Mouse (Mus musculus) liver, postnatal 0 days (tissue): ENCODE results near the gene Rusc1. TPM values are rescaled to one million over a fixed set of nuclear protein-coding genes. Genes with fewer than 3 reads are reported as not detected.

Source experiments
- ATAC-seq: fragments of 200-750 bp; cut with Nextera tagmentation; 2 replicates; pipeline ENCODE4 v1.8.0; 2017; ENCODE audit warnings: mild to moderate bottlenecking, moderate library complexity
- DNase-seq: peaks from one replicate; pipeline ENCODE4 v3.0.0-alpha.2; 2016
- H3K27ac ChIP-seq: fragments of 300-500 bp; sonication (generic); 2 replicates; pipeline ENCODE4 v1.5.1; 2014; ENCODE audit warnings: antibody characterized with exemption, moderate library complexity, mild to moderate bottlenecking, low read depth
- H3K27me3 ChIP-seq: fragments of 300-500 bp; sonication (generic); 2 replicates; pipeline ENCODE4 v1.6.1; 2014; ENCODE audit warnings: low read length, control low read depth, mixed read lengths; ENCODE audit not compliant: insufficient read depth
- H3K36me3 ChIP-seq: fragments of 300-500 bp; sonication (generic); replicated peaks from 2 replicates; pipeline ENCODE4 v1.6.1; 2014; ENCODE audit warnings: mild to moderate bottlenecking, control low read depth, low read length, moderate library complexity, mixed read lengths; ENCODE audit not compliant: insufficient read depth
- H3K4me1 ChIP-seq: fragments of 300-500 bp; sonication (generic); 2 replicates; pipeline ENCODE4 v1.6.1; 2014; ENCODE audit warnings: antibody characterized with exemption, mild to moderate bottlenecking, control low read depth; ENCODE audit not compliant: insufficient read depth
- H3K4me2 ChIP-seq: fragments of 300-500 bp; sonication (generic); 2 replicates; pipeline ENCODE4 v1.6.1; 2014; ENCODE audit warnings: low read depth, mild to moderate bottlenecking, low read length, moderate library complexity, mixed read lengths
- H3K4me3 ChIP-seq: fragments of 300-500 bp; sonication (generic); 2 replicates; pipeline ENCODE4 v1.5.1; 2014; ENCODE audit warnings: low read depth, low read length
- H3K9ac ChIP-seq: fragments of 300-500 bp; sonication (generic); replicated peaks from 2 replicates; pipeline ENCODE4 v1.6.1; 2014; ENCODE audit warnings: mild to moderate bottlenecking, moderate library complexity
- H3K9me3 ChIP-seq: fragments of 300-500 bp; sonication (generic); 2 replicates; pipeline ENCODE4 v1.6.1; 2016; ENCODE audit warnings: mild to moderate bottlenecking, control low read depth, low read length, mixed read lengths
- CTCF ChIP-seq: sonication (generic); IDR thresholded peaks from 2 replicates; pipeline ENCODE4 v1.5.1; 2016; ENCODE audit warnings: antibody characterized with exemption, low read depth
- EP300 ChIP-seq: IDR thresholded peaks from 2 replicates; pipeline ENCODE4 v1.6.1; 2016; ENCODE audit warnings: antibody characterized with exemption, low read depth, mild to moderate bottlenecking
- WGBS: fragments of 180-500 bp; shearing (Covaris S2); extraction: QIAGEN DNeasy Blood & Tissue Kit; methylation state at CpG from one replicate; pipeline ENCODE4 v1.1.7; 2014; ENCODE audit not compliant: insufficient replicate concordance; 5-methylcytosine and 5-hydroxymethylcytosine counted together
- polyA plus RNA-seq: library from polyadenylated mRNA; unstranded; fragments of >200 nt; fragmentation: Nextera tagmentation; extraction: Ambion mirVana; gene quantifications from 2 replicates; pipeline ENCODE4 v1.2.1, GENCODE M21; 2015

The Rusc1 gene
- 2.4 and 2.5 TPM in 2 replicates for polyA plus RNA-seq

GRCm38 (mm10) chr3:89093175-89093574, at the start of gene Rusc1:
Rusc1 (minus strand) TSS chr3:89093311.
- ATAC-seq: peak; percentile 16; the same call in 1 of the 2 replicates
- WGBS: 10% methylated on average over 18 of the region's 18 CpGs
- H3K9me3 ChIP-seq: no peaks in the 10 kb centered on the region
- H3K36me3 ChIP-seq: peaks cover 39% of the 10 kb centered on the region
- peaks cover 27% of the 10 kb centered on the region for H3K4me1 ChIP-seq
- TF ChIP-seq CTCF: no peak
- TF ChIP-seq EP300: no peak
- DNase-seq: peak; percentile 82
- peak within 1 kb of the TSS; percentile 15; the same call in 1 of the 2 replicates for H3K4me3 ChIP-seq
- no peak within 1 kb of the TSS for H3K9ac ChIP-seq
- H3K27ac ChIP-seq: no peak within 1 kb of the TSS
- peak within 1 kb of the TSS; percentile 49 for H3K4me2 ChIP-seq
- H3K27me3 ChIP-seq: peaks cover 24% of the 10 kb centered on the region

GRCm38 (mm10) chr3:89136365-89136764, 43.3 kb upstream of the Rusc1 start:
- DNase-seq: peak; percentile 74
- peak overlapping the region; percentile 63 for H3K4me3 ChIP-seq
- peak overlapping the region; percentile 69 for H3K9ac ChIP-seq
- peak overlapping the region; percentile 91 for H3K27ac ChIP-seq
- 18% methylated on average over 9 of the region's 9 CpGs for WGBS
- H3K4me1 ChIP-seq: peaks cover 42% of the 10 kb centered on the region
- peak; percentile 84 for ATAC-seq
- peaks cover 10% of the 10 kb centered on the region for H3K36me3 ChIP-seq
- peak overlapping the region; percentile 71 for H3K4me2 ChIP-seq
- H3K27me3 ChIP-seq: no peaks in the 10 kb centered on the region
- no peaks in the 10 kb centered on the region for H3K9me3 ChIP-seq
- TF ChIP-seq EP300 (0 out of 2 replicates have a peak, but pooled peaks have one; percentile 2), CTCF (peak; percentile 66)

- peak within 1 kb of the TSS; percentile 91 for H3K27ac ChIP-seq
- H3K9me3 ChIP-seq: no peaks in the 10 kb centered on the region
- TF ChIP-seq CTCF: no peak
- TF ChIP-seq EP300: peak; percentile 52; the same call in 1 of the 2 replicates
- no peaks in the 10 kb centered on the region for H3K27me3 ChIP-seq
- DNase-seq: no peak
- ATAC-seq: peak; percentile 18
- H3K4me3 ChIP-seq: peak within 1 kb of the TSS; percentile 63
- peak within 1 kb of the TSS; percentile 69 for H3K9ac ChIP-seq
- WGBS: 13% methylated on average over 3 of the region's 3 CpGs
- peaks cover 42% of the 10 kb centered on the region for H3K4me1 ChIP-seq
- H3K36me3 ChIP-seq: peaks cover 6% of the 10 kb centered on the region; the same call in 1 of the 2 replicates
- H3K4me2 ChIP-seq: peak within 1 kb of the TSS; percentile 71
Measured at GRCm38 (mm10) chr3:89135958-89136357, 42.8 kb upstream of the Rusc1 start, which contains the start of gene Pklr. Pklr (plus strand) TSS chr3:89136142.

GRCm38 (mm10) chr3:89133752-89134151, 40.6 kb upstream of the Rusc1 start:
- ATAC-seq (no peak), DNase-seq (no peak)
- no peak overlapping the region; the same call in 1 of the 2 replicates for H3K9ac ChIP-seq
- WGBS: 38% methylated on average over 1 of the region's 1 CpGs
- no peaks in the 10 kb centered on the region for H3K9me3 ChIP-seq
- H3K4me1 ChIP-seq: peaks cover 40% of the 10 kb centered on the region
- TF ChIP-seq EP300: no peak
- TF ChIP-seq CTCF: no peak
- H3K27ac ChIP-seq: peak overlapping the region; percentile 76
- H3K36me3 ChIP-seq: no peaks in the 10 kb centered on the region
- H3K27me3 ChIP-seq: no peaks in the 10 kb centered on the region
- H3K4me3 ChIP-seq: no peak overlapping the region
- H3K4me2 ChIP-seq: peak overlapping the region; percentile 70; the same call in 1 of the 2 replicates

GRCm38 (mm10) chr3:89133063-89133450, 39.9 kb upstream of the Rusc1 start:
- H3K27me3 ChIP-seq: no peaks in the 10 kb centered on the region
- DNase-seq: no peak
- H3K4me3 ChIP-seq: no peak overlapping the region
- no peaks in the 10 kb centered on the region for H3K9me3 ChIP-seq
- peak overlapping the region; percentile 13 for H3K9ac ChIP-seq
- no peak for ATAC-seq
- no peak for TF ChIP-seq CTCF
- TF ChIP-seq EP300: no peak
- no peaks in the 10 kb centered on the region for H3K36me3 ChIP-seq
- peak overlapping the region; percentile 76 for H3K27ac ChIP-seq
- H3K4me1 ChIP-seq: peaks cover 37% of the 10 kb centered on the region
- WGBS: 56% methylated on average over 7 of the region's 7 CpGs
- peak overlapping the region; percentile 70 for H3K4me2 ChIP-seq

- Histone ChIP-seq H3K4me2 (peak overlapping the region; percentile 70), H3K4me3 (peak overlapping the region; percentile 36), H3K36me3 (no peaks in the 10 kb centered on the region), H3K9ac (peak overlapping the region; percentile 40), H3K27me3 (no peaks in the 10 kb centered on the region), H3K4me1 (peaks cover 37% of the 10 kb centered on the region), H3K9me3 (no peaks in the 10 kb centered on the region), H3K27ac (peak overlapping the region; percentile 76)
- ATAC-seq (peak; percentile 77), DNase-seq (peak; percentile 81)
- peak; percentile 76 for TF ChIP-seq CTCF
- peak; percentile 83; the same call in 1 of the 2 replicates for TF ChIP-seq EP300
- WGBS: 13% methylated on average over 30 of the region's 30 CpGs
Measured at GRCm38 (mm10) chr3:89132285-89133062, 39.4 kb upstream of the Rusc1 start.
